Mouse (Mus musculus) urinary bladder, adult 2 months (tissue): ENCODE data around the gene Gm49425. TPM values are rescaled to one million over a fixed set of nuclear protein-coding genes. Genes with fewer than 3 reads are reported as not detected.
A peak's percentile ranks its signal among the peaks of the same experiment; 100 is the strongest.

Experiments used
- DNase-seq: peaks from one replicate; pipeline ENCODE4 v3.0.0; 2022; ENCODE audit warnings: low spot score
- polyA plus RNA-seq: library from polyadenylated mRNA; depleted of rRNA; stranded (reverse); fragments of >200 nt; gene quantifications from 2 replicates; pipeline ENCODE4 v1.2.3, GENCODE M21; 2012; rRNA removed

Gene Gm49425
- polyA plus RNA-seq, 1 experiment, result not detected

DNA sequence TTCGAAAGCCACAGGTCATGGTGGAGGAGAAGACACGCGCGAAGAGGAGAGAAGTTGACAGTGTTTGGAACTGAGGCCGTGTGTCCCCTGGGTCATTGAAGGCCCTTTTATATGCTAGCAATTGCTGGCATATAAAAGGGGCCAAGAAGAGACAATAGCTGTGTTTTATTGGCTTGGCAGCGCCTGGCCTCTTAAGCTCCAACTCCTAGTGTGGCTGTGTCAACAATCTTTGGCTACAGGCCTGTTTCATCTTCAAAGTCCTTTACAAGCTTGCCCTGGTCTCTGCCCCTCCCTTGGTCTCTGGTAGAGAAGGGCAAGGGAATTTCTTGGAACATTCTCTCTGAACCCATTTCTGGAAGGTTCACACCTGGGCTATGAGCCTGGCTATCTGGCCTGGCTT lies 25.6 kb downstream of the Gm49425 start, which contains the start of gene Krt83:
Gene Krt83 (minus strand): TSS at position 82 of the 400 bp plus-strand sequence.
- no peak for DNase-seq

DNA sequence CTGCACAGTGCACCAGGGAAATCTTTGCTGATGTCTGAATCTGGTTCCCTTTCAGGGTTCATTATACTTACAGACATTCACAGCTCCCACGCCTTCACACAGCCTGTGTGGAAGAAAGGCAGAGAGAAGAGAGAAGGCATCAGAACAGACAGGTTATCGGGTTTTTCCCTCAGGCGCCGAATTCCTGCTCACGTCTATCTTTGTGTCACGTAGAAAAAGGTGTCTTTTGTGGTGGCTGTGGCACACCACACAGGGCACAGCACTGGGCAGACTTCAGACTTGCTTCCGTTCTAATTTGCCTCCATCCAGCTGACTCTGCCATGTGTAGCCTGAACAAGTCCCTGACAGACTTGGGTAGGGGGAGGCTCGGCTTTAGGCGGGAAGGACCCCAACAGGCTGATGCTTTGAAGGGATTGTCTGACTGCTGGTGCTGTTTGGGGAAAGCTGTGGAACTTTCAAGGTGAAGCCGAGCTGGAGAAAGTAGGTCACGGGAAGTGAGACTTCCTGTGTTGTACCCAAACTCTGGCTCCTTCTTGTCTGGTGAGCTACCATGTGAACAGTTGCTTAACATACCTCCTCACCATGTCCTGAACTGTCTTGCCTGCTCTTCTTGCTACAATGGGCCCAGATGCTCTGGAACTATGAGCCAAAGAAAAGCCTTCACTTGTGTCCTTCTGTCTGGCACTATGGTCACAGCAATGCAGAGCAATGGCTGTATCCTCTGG lies 31.0 kb downstream of the Gm49425 start:
- DNase-seq, result no peak

DNA sequence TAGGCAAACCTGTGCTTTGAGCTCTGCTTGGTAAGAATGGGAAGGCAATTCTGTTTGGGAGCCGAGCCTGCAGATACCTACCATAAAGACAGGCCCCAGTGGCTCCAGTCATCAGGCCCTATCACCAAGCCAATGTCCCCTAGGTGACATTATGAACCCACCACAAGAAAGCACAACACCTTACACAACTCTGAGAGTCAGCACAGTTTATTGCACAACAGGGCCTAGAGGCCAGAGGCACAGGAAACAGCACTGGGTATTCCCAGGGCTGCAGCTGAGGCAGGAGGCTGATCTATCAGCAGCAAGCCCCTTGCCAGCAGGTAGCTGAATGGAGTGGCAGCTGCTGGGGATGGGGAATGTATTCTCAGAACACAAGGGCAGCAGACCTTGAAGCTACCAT lies 32.1 kb downstream of the Gm49425 start:
- no peak for DNase-seq

DNA sequence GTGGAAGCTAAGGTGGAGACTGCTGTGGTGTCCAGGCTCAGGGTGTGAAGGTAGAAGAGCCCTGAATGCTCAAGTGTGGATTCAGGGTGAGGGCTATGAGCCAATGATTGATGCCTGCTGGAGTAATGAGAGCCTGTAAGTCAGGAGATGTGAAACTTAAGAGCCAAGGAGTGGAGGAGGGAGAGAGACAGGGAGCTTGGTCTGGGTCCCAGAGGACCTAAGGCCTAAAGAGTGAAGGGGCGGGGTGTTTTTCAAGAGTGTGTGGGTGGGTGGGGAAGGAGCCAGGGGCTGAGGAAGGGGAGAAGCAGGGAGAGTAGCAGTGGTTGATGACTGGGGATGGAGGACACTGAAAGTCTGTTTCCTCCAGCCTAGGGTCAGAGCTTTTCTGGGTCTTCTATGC lies 33.4 kb downstream of the Gm49425 start:
- no peak for DNase-seq

DNA sequence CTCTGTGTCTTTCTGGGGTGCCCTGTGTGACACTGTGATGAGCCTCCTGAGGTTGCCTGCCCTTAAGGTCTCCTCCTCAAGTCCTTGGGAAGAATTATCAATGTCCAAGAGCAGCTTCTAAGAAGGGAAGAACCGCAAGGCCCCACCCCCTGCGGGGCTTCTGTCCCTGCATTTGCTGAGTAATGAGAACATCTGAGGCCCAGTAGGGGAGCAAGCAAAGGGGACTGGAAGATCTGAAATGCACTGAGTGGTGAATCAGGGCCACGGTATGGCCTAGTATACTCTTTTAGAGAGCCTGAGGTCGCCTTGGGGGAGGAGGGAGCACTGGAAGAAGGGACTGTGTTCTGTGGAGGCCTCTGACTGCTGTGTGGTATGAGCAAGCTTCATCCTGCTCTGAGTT lies 35.0 kb downstream of the Gm49425 start:
- no peak for DNase-seq

DNA sequence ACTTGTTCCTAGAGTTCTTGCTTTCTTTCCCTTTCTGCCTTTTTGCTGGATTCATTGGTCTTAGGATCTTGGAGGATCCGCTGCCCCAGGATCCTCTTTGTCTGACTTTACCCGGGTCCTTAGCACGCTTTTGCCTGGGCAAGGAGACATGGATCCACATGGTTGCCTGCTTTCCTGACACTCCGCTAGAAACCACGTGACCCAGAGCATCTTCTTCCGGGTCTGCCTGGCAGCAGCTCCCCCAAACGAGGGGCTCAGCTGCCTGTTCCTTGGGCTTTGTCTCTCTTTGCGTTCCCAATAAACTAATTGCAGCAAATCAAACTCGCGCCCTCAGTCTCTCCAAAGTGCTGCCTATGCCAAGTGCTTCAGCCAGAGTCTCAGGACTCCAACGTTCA lies 37.4 kb downstream of the Gm49425 start:
- no peak for DNase-seq

DNA sequence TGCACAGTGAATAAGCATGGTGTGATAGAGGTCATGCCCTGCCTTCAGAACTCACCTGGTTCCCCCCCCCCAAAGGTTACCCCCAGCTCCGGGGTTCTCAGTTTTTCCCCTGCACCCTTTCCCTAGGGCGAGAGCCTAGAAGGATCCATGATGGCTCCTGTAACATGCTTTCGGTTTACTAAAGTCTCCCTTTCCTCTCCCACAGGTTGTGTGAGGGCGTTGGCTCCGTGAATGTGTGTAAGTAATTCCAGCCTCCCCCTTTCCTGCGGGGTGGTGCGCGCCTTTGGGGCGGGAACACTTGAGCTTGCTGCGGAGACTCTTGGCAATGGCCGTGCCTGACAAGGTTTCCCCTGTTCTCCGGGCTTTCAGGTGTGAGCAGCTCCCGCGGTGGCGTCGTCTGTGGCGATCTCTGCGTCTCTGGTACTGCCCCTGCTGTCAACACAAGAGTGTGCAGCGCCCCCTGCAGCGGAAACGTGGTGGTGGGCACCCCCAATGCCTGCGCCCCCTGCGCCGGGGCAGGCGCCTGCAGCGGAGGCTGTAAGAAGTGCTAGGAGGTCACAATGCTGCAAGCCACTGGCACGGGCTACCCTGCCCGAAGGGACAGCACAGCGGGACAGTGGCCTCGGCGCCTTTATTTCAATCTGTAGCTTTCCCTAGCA lies 37.9 kb downstream of the Gm49425 start:
- peak; percentile 35 for DNase-seq

DNA sequence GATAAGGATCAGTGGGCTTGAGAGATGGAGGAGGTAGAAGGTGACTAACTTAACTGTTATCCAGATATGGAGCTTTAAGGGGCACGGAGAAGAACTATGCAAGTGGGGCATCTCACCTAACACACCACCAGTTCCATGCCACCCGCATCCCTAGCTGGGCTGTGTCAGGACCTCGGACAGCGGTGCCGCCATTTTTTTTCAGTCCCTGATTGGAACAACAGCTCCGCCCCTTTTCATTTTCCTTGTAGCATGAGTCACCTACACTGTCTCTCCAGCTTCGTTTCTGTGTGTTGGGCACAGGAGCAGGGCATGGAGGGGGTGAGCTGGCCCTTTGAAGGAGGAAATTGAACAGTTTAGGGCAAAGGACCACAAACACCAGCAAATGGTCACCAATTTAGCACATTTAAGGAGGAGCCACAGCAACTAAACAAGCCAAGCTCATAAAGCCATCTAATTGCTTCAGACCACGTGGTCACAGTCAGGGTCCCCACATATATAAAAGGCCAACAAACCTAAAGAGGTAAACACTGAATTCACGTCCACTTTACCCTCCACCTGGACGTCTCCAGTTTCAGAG lies 44.0 kb downstream of the Gm49425 start, which contains the start of gene Krt86:
Gene Krt86 (plus strand): TSS at position 527 of the 577 bp plus-strand sequence.
- DNase-seq, result no peak

DNA sequence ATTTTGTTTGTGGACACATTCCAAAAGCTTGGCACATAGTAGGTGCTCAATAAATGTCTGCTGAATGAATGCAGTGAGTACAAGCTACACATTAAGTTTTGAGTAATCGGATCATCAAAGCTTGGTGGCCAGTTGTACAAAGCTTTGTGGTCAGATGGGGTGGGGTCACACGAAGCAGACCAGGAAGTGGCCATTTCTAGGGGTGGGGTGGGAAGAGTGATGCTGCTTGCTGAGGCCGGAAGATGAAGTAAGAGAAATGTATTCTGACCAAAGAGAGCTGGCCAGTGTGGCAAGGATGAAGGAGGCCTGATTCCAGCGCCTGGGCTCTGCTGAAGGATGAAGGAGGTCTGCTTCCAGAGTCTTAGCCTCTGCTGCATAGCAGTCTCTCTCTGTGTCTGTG lies 48.0 kb downstream of the Gm49425 start:
- DNase-seq, result no peak

Other genes starting within 250 kb of the Gm49425 start
- gene Atg101, start 233.0 kb downstream of the Gm49425 start, polyA plus RNA-seq, result 40.5 and 54.0 TPM in 2 replicates
- 2.2 and 3.5 TPM in 2 replicates for gene 6030408B16Rik, start 224.0 kb downstream of the Gm49425 start, polyA plus RNA-seq
- gene Krt80, start 147.1 kb downstream of the Gm49425 start, polyA plus RNA-seq, result 4.8 and 6.2 TPM in 2 replicates
- gene Krt7, start 106.2 kb downstream of the Gm49425 start, polyA plus RNA-seq, result 711 and 749 TPM in 2 replicates
- 0.03 and 0.15 TPM in 2 replicates for gene Krt87, start 78.5 kb downstream of the Gm49425 start, polyA plus RNA-seq
- gene Krt88, start 69.5 kb downstream of the Gm49425 start, polyA plus RNA-seq, result 0.13 and 0.39 TPM in 2 replicates
- gene Krt81, start 53.5 kb downstream of the Gm49425 start, polyA plus RNA-seq, result not detected in 2 replicates
- not detected in 2 replicates for gene Krt86, start 43.8 kb downstream of the Gm49425 start, polyA plus RNA-seq
- gene Krt83, start 25.7 kb downstream of the Gm49425 start, polyA plus RNA-seq, result 0.09 TPM in 1 of 2 replicates, not detected in the other
- gene Krt84, start 15.6 kb upstream of the Gm49425 start, polyA plus RNA-seq, result not detected in 2 replicates
- gene Krt82, start 33.4 kb upstream of the Gm49425 start, polyA plus RNA-seq, result not detected in 2 replicates
- not detected in 2 replicates for gene Krt90, start 45.7 kb upstream of the Gm49425 start, polyA plus RNA-seq
- gene Krt75, start 56.6 kb upstream of the Gm49425 start, polyA plus RNA-seq, result not detected in 2 replicates
- not detected in 2 replicates for gene Gm5414, start 110.9 kb upstream of the Gm49425 start, polyA plus RNA-seq
- not detected in 2 replicates for gene Gm5478, start 130.1 kb upstream of the Gm49425 start, polyA plus RNA-seq
- gene Krt6b, start 163.0 kb upstream of the Gm49425 start, polyA plus RNA-seq, result not detected in 2 replicates
- 0.03 TPM in 1 of 2 replicates, not detected in the other for gene Krt6a, start 177.0 kb upstream of the Gm49425 start, polyA plus RNA-seq
- gene Krt5, start 195.6 kb upstream of the Gm49425 start, polyA plus RNA-seq, result 508 and 532 TPM in 2 replicates
- gene Krt71, start 225.8 kb upstream of the Gm49425 start, polyA plus RNA-seq, result not detected in 2 replicates